Mouse (Mus musculus) heart, postnatal 10 days (tissue): ENCODE data around the gene Ccr4. TPM values are rescaled to one million over a fixed set of nuclear protein-coding genes. Genes with fewer than 3 reads are reported as not detected.

ENCODE experiments used
- DNase-seq, 2 experiments: peaks; one replicate each; pipeline ENCODE4 v3.0.0; 2021
- intact Hi-C: fragments of 180-260 bp; cut with DNase I; formaldehyde crosslinking; loops from one replicate; pipeline ENCODE4 v1.15.1; 2025
- total RNA-seq, 2 experiments: library from RNA; stranded (reverse); gene quantifications; 2 replicates each; pipeline ENCODE4 v1.2.3; 2021

Ccr4 gene
- total RNA-seq, 2 experiments from 2014 or later = 0.10 TPM; not detected in 1

GRCm38 (mm10) chr9:114480940-114481339 is 23.8 kb downstream of the Ccr4 start:
- DNase-seq = no peak
- intact Hi-C loops = no loop called here

GRCm38 (mm10) chr9:114477019-114477418 is 27.7 kb downstream of the Ccr4 start:
- intact Hi-C loops = no loop called here
- no peak for DNase-seq

GRCm38 (mm10) chr9:114471892-114472291 is 32.8 kb downstream of the Ccr4 start:
- intact Hi-C loops = no loop called here
- no peak for DNase-seq

- DNase-seq = no peak
- intact Hi-C loops = no loop called here
Observed at GRCm38 (mm10) chr9:114468701-114469100, 36.0 kb downstream of the Ccr4 start.

- intact Hi-C loops = no loop called here
- DNase-seq = no peak
Observed at GRCm38 (mm10) chr9:114468217-114468616, 36.5 kb downstream of the Ccr4 start.

GRCm38 (mm10) chr9:114466871-114467270 is 37.8 kb downstream of the Ccr4 start:
- no peak for DNase-seq
- intact Hi-C loops = no loop called here

- intact Hi-C loops = no loop called here
- DNase-seq = no peak
Observed at GRCm38 (mm10) chr9:114465442-114465841, 39.3 kb downstream of the Ccr4 start.

- DNase-seq = no peak
- intact Hi-C loops = no loop called here
Observed at GRCm38 (mm10) chr9:114462569-114462968, 42.1 kb downstream of the Ccr4 start.

- intact Hi-C loops = no loop called here
- DNase-seq = no peak
Observed at GRCm38 (mm10) chr9:114458436-114458835, 46.3 kb downstream of the Ccr4 start.

- intact Hi-C loops = no loop called here
- DNase-seq = no peak
Observed at GRCm38 (mm10) chr9:114455420-114455819, 49.3 kb downstream of the Ccr4 start.

- intact Hi-C loops = no loop called here
Observed at GRCm38 (mm10) chr9:114452418-114452817, 52.3 kb downstream of the Ccr4 start.

GRCm38 (mm10) chr9:114451615-114452014 is 53.1 kb downstream of the Ccr4 start:
- intact Hi-C loops = no loop called here

More at GRCm38 (mm10) chr9:114452418-114452817, 52.3 kb downstream of the Ccr4 start:
- DNase-seq = no peak

GRCm38 (mm10) chr9:114449120-114449754 is 55.5 kb downstream of the Ccr4 start:
- DNase-seq = no peak
- intact Hi-C loops = no loop called here

More at GRCm38 (mm10) chr9:114451615-114452014, 53.1 kb downstream of the Ccr4 start:
- DNase-seq = no peak

- no peak for DNase-seq
- intact Hi-C loops = no loop called here
Observed at GRCm38 (mm10) chr9:114448700-114449099, 56.0 kb downstream of the Ccr4 start.

- intact Hi-C loops = no loop called here
- no peak for DNase-seq
Observed at GRCm38 (mm10) chr9:114446887-114447286, 57.8 kb downstream of the Ccr4 start.

GRCm38 (mm10) chr9:114443351-114443750 is 61.4 kb downstream of the Ccr4 start:
- no peak for DNase-seq
- intact Hi-C loops = no loop called here

- DNase-seq = no peak
- intact Hi-C loops = no loop called here
Observed at GRCm38 (mm10) chr9:114442893-114443292, 61.8 kb downstream of the Ccr4 start.

GRCm38 (mm10) chr9:114442225-114442624 is 62.5 kb downstream of the Ccr4 start:
- intact Hi-C loops = no loop called here
- DNase-seq = no peak

- intact Hi-C loops = no loop called here
Observed at GRCm38 (mm10) chr9:114440548-114440947, 64.2 kb downstream of the Ccr4 start.

More at GRCm38 (mm10) chr9:114440548-114440947, 64.2 kb downstream of the Ccr4 start:
- DNase-seq = no peak
